Mouse (Mus musculus) lung, embryonic 15.5 days (tissue): ENCODE data around the gene Slc7a15. TPM values are rescaled to one million over a fixed set of nuclear protein-coding genes. Genes with fewer than 3 reads are reported as not detected.
A peak's percentile ranks its signal among the peaks of the same experiment; 100 is the strongest.
"Not testable (repeated sequence)": the region's sequence is repeated elsewhere in the genome, so short reads cannot be mapped to it uniquely, and the experiment has no call there.

Experiments used
- ATAC-seq: fragments of 200-750 bp; cut with Nextera tagmentation; 2 replicates; pipeline ENCODE4 v1.8.0; 2017; ENCODE audit warnings: moderate number of reproducible peaks, borderline replicate concordance; ENCODE audit not compliant: low FRiP score, low TSS enrichment; ENCODE audit errors: extremely low read depth
- H3K27ac ChIP-seq: fragments of 300-500 bp; sonication (generic); 2 replicates; pipeline ENCODE4 v1.5.1; 2015; ENCODE audit warnings: moderate library complexity, mild to moderate bottlenecking, inconsistent platforms
- H3K27me3 ChIP-seq: fragments of 300-500 bp; sonication (generic); 2 replicates; pipeline ENCODE4 v1.6.1; 2015; ENCODE audit warnings: inconsistent platforms
- H3K36me3 ChIP-seq: fragments of 300-500 bp; sonication (generic); 2 replicates; pipeline ENCODE4 v1.6.1; 2015; ENCODE audit warnings: inconsistent platforms
- H3K4me1 ChIP-seq: fragments of 300-500 bp; sonication (generic); 2 replicates; pipeline ENCODE4 v1.6.1; 2015; ENCODE audit warnings: inconsistent platforms
- H3K4me2 ChIP-seq: fragments of 300-500 bp; sonication (generic); 2 replicates; pipeline ENCODE4 v1.6.1; 2015; ENCODE audit warnings: inconsistent platforms, mild to moderate bottlenecking, moderate library complexity
- H3K4me3 ChIP-seq: fragments of 300-500 bp; sonication (generic); 2 replicates; pipeline ENCODE4 v1.5.1; 2015; ENCODE audit warnings: mild to moderate bottlenecking, inconsistent platforms
- H3K9ac ChIP-seq: fragments of 300-500 bp; sonication (generic); 2 replicates; pipeline ENCODE4 v1.6.1; 2015; ENCODE audit warnings: inconsistent platforms
- H3K9me3 ChIP-seq: fragments of 300-500 bp; sonication (generic); 2 replicates; pipeline ENCODE4 v1.6.1; 2016; ENCODE audit warnings: inconsistent platforms
- WGBS: fragments of 180-500 bp; shearing (Covaris S2); methylation state at CpG from one replicate; pipeline ENCODE4 v1.1.7; 2015; 5-methylcytosine and 5-hydroxymethylcytosine counted together
- polyA plus RNA-seq: library from polyadenylated mRNA; unstranded; fragments of >200 nt; fragmentation: Nextera tagmentation; extraction: Ambion mirVana; gene quantifications from 2 replicates; pipeline ENCODE4 v1.2.1, GENCODE M21; 2015

Slc7a15 gene
- polyA plus RNA-seq, 1 experiment from 2014 or later, result not detected

DNA sequence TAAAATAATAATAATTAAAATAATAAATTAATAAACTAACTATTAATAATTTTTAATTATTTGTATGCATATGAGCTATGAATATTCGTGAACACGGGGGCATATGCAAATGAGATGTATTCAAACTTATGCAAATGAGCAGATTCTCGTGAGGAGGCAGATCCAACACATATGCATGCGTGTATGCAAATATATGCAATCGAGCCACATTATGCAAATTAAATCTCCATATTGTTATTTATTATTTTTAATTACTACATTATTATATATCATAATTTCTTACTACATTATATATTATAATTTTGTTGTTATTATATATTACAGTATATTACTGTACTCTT, 21.8 kb upstream of the Slc7a15 start:
- no peak for ATAC-seq
- WGBS, result 91% methylated on average over 5 of the region's 5 CpGs
- no peak overlapping the region for H3K4me2 ChIP-seq

GRCm38 (mm10) chr12:8619827-8620677, 21.2 kb upstream of the Slc7a15 start:
- H3K4me3 ChIP-seq, result no peak overlapping the region
- H3K9ac ChIP-seq, result no peak overlapping the region
- H3K4me2 ChIP-seq, result no peak overlapping the region
- no peaks in the 10 kb centered on the region for H3K9me3 ChIP-seq
- no peak overlapping the region for H3K27ac ChIP-seq
- H3K4me1 ChIP-seq, result no peaks in the 10 kb centered on the region
- ATAC-seq, result no peak
- 93% methylated on average over 9 of the region's 9 CpGs for WGBS
- no peaks in the 10 kb centered on the region for H3K36me3 ChIP-seq
- H3K27me3 ChIP-seq, result no peaks in the 10 kb centered on the region

More for the DNA sequence above, 21.8 kb upstream of the Slc7a15 start:
- Histone ChIP-seq H3K27me3 (no peaks in the 10 kb centered on the region), H3K4me1 (no peaks in the 10 kb centered on the region), H3K27ac (no peak overlapping the region), H3K9me3 (no peaks in the 10 kb centered on the region), H3K4me3 (no peak overlapping the region), H3K36me3 (no peaks in the 10 kb centered on the region), H3K9ac (no peak overlapping the region)

GRCm38 (mm10) chr12:8618271-8618670, 19.4 kb upstream of the Slc7a15 start:
- Histone ChIP-seq H3K4me1 (no peaks in the 10 kb centered on the region), H3K27me3 (no peaks in the 10 kb centered on the region)
- WGBS, result 90% methylated on average over 3 of the region's 3 CpGs

GRCm38 (mm10) chr12:8609070-8609469, 10.2 kb upstream of the Slc7a15 start:
- 94% methylated on average over 3 of the region's 3 CpGs for WGBS
- no peak overlapping the region for H3K4me2 ChIP-seq
- no peak for ATAC-seq
- H3K4me1 ChIP-seq, result no peaks in the 10 kb centered on the region
- no peaks in the 10 kb centered on the region for H3K9me3 ChIP-seq
- no peak overlapping the region for H3K27ac ChIP-seq
- H3K36me3 ChIP-seq, result no peaks in the 10 kb centered on the region
- H3K27me3 ChIP-seq, result no peaks in the 10 kb centered on the region
- H3K4me3 ChIP-seq, result no peak overlapping the region
- no peak overlapping the region for H3K9ac ChIP-seq

More at GRCm38 (mm10) chr12:8618271-8618670, 19.4 kb upstream of the Slc7a15 start:
- H3K9me3 ChIP-seq, result no peaks in the 10 kb centered on the region
- H3K4me3 ChIP-seq, result no peak overlapping the region
- no peak overlapping the region for H3K9ac ChIP-seq
- H3K4me2 ChIP-seq, result no peak overlapping the region
- H3K27ac ChIP-seq, result no peak overlapping the region
- H3K36me3 ChIP-seq, result no peaks in the 10 kb centered on the region
- ATAC-seq, result no peak

GRCm38 (mm10) chr12:8595611-8596010, 3.3 kb downstream of the Slc7a15 start:
- no peaks in the 10 kb centered on the region for H3K4me1 ChIP-seq
- no peak overlapping the region for H3K4me2 ChIP-seq
- no peaks in the 10 kb centered on the region for H3K9me3 ChIP-seq
- no peaks in the 10 kb centered on the region for H3K27me3 ChIP-seq
- no peak overlapping the region for H3K4me3 ChIP-seq
- no peak overlapping the region for H3K27ac ChIP-seq
- ATAC-seq, result no peak
- no peaks in the 10 kb centered on the region for H3K36me3 ChIP-seq
- H3K9ac ChIP-seq, result no peak overlapping the region
- WGBS, result 88% methylated on average over 7 of the region's 7 CpGs

DNA sequence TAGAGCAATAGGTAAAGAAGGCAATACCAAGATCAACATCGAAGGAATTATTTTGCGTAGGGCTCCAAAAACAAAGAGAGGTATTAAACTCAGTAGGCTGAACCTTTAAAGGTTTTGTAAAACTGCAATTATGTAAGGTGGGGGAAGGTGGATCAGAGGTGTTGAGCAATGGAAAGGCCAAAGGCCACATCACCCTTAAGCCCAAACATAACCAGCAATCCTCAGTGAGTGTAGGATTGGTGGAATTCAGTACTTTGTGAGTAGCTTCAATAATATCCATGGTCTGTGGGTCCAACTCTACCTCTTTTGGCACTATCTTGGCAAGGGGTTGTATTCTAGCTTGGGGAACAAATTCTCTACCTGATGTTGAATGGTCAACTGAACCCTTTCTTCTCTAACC, 7.5 kb downstream of the Slc7a15 start:
- H3K4me2 ChIP-seq, H3K27ac ChIP-seq, H3K36me3 ChIP-seq, H3K9ac ChIP-seq, ATAC-seq, H3K4me3 ChIP-seq, H3K4me1 ChIP-seq, H3K9me3 ChIP-seq, H3K27me3 ChIP-seq: not testable (repeated sequence)
- 91% methylated on average over 2 of the region's 2 CpGs for WGBS

- Histone ChIP-seq H3K4me1 (no peaks in the 10 kb centered on the region), H3K27ac (no peak overlapping the region), H3K4me2 (peak overlapping the region; percentile 46), H3K9me3 (no peaks in the 10 kb centered on the region), H3K4me3 (no peak overlapping the region), H3K9ac (no peak overlapping the region), H3K27me3 (no peaks in the 10 kb centered on the region; the same call in 1 of the 2 replicates), H3K36me3 (no peaks in the 10 kb centered on the region)
- no peak for ATAC-seq
- WGBS, result 78% methylated on average over 11 of the region's 11 CpGs
These were observed 25.5 kb downstream of the Slc7a15 start for GRCm38 (mm10) chr12:8573405-8573804.

DNA sequence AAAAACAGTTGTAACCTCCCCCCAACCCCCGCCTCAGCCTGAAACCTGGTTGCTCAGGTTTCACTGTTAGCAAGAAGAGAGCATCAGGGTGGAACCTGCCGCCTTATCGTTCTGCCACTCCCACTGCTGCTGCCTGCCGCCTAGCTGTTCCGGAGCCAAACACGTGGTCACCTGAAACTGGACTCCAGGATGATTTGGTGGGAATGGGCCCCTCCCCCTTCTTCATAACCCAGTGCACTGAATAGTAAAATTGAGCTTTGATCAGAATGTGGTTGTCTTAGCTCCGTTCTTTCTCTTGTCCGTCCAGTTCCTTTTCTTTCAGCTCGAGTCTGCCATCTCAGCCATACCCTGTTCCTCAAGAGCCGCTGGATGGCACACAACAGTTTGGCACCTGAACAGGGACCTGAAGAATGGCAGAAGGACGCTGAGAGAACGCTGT, 26.9 kb downstream of the Slc7a15 start:
- not testable (repeated sequence) for H3K4me1 ChIP-seq, ATAC-seq, H3K36me3 ChIP-seq, H3K27ac ChIP-seq, H3K27me3 ChIP-seq, H3K9ac ChIP-seq, H3K9me3 ChIP-seq
- 0 out of 2 replicates have a peak overlapping the region, but pooled peaks have one; percentile 8 for H3K4me3 ChIP-seq
- WGBS, result 23% methylated on average over 12 of the region's 12 CpGs
- H3K4me2 ChIP-seq, result peak overlapping the region; percentile 46

GRCm38 (mm10) chr12:8571287-8571902, 27.5 kb downstream of the Slc7a15 start:
- not testable (repeated sequence) for H3K4me3 ChIP-seq, H3K36me3 ChIP-seq, H3K4me2 ChIP-seq, H3K27me3 ChIP-seq, H3K4me1 ChIP-seq, ATAC-seq, H3K9me3 ChIP-seq, H3K27ac ChIP-seq, H3K9ac ChIP-seq
- WGBS, result 46% methylated on average over 2 of the region's 2 CpGs

GRCm38 (mm10) chr12:8562213-8562612, 36.7 kb downstream of the Slc7a15 start:
- not testable (repeated sequence) for H3K27me3 ChIP-seq, H3K4me1 ChIP-seq, ATAC-seq, H3K36me3 ChIP-seq, H3K27ac ChIP-seq, H3K4me3 ChIP-seq, H3K4me2 ChIP-seq, H3K9me3 ChIP-seq, H3K9ac ChIP-seq
- 87% methylated on average over 8 of the region's 8 CpGs for WGBS

- H3K36me3 ChIP-seq, H3K27me3 ChIP-seq, H3K9me3 ChIP-seq, ATAC-seq, H3K4me3 ChIP-seq, H3K4me2 ChIP-seq, H3K4me1 ChIP-seq, H3K9ac ChIP-seq, H3K27ac ChIP-seq: not testable (repeated sequence)
- WGBS, result 67% methylated on average over 3 of the region's 3 CpGs
These were observed 39.0 kb downstream of the Slc7a15 start for GRCm38 (mm10) chr12:8559876-8560275.

DNA sequence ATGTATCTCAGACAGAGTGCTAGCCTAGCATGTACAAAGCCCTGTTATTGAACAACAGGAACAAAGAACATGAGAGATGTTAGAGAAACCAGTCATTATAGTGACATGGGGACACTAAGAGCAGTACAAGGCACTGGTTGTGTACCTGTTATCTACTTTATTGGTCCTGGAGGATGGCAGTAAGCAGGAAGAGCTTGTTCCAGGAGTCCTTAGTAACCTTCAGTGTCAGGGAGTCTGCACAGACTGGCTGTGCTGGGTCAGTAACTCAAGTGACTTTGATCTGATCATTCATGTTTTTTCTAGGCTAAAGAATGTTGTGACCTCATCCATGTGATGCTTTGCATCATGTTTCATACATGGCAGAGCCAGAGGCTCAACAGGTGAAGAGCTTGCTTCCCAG, 42.7 kb downstream of the Slc7a15 start:
- H3K36me3 ChIP-seq, result no peaks in the 10 kb centered on the region
- ATAC-seq, result no peak
- H3K27me3 ChIP-seq, result no peaks in the 10 kb centered on the region
- H3K4me3 ChIP-seq, result no peak overlapping the region
- no peak overlapping the region for H3K9ac ChIP-seq
- H3K9me3 ChIP-seq, result no peaks in the 10 kb centered on the region
- no peak overlapping the region for H3K27ac ChIP-seq
- H3K4me1 ChIP-seq, result no peaks in the 10 kb centered on the region
- no peak overlapping the region for H3K4me2 ChIP-seq
